Mouse (Mus musculus) left cerebral cortex, postnatal 10 days (tissue): ENCODE results near the gene Abcc1. TPM values are rescaled to one million over a fixed set of nuclear protein-coding genes. Genes with fewer than 3 reads are reported as not detected.

Experiments used
- DNase-seq, 2 experiments: peaks; one replicate each; pipeline ENCODE4 v3.0.0; 2021 to 2022; ENCODE audit warnings: low spot score in 2 of 2, mixed read lengths in 1 of 2; ENCODE audit errors: extremely low spot score in 1 of 2
- intact Hi-C: fragments of 180-260 bp; cut with DNase I; formaldehyde crosslinking; loops from one replicate; pipeline ENCODE4 v1.15.1; 2025
- total RNA-seq, 2 experiments: library from RNA; stranded (reverse); gene quantifications; 2 replicates each; pipeline ENCODE4 v1.2.3; 2021

The Abcc1 gene
- 10 to 100 TPM; 17.3 to 19.6 TPM for total RNA-seq

GRCm38 (mm10) chr16:14361362-14362098, at the start of gene Abcc1:
Gene Abcc1, plus strand, starts transcription at chr16:14361558.
- intact Hi-C loops, result no loop called here
- peak; percentile 52 to 88 for DNase-seq

GRCm38 (mm10) chr16:14312914-14313313, 48.4 kb upstream of the Abcc1 start:
- intact Hi-C loops, result no loop called here
- DNase-seq, result no peak

- peak; percentile 98 to 99 for DNase-seq
- intact Hi-C loops, result no loop called here
Measured at GRCm38 (mm10) chr16:14316884-14317876, 44.2 kb upstream of the Abcc1 start, which contains the start of gene Fopnl. Gene Fopnl, minus strand, starts transcription at chr16:14317405.

- no peak for DNase-seq
- intact Hi-C loops, result no loop called here
Measured at GRCm38 (mm10) chr16:14319681-14320080, 41.7 kb upstream of the Abcc1 start.

- DNase-seq, result no peak
- intact Hi-C loops, result no loop called here
Measured at GRCm38 (mm10) chr16:14320494-14320893, 40.9 kb upstream of the Abcc1 start.

GRCm38 (mm10) chr16:14328156-14328555, 33.2 kb upstream of the Abcc1 start:
- no peak for DNase-seq
- intact Hi-C loops, result no loop called here

GRCm38 (mm10) chr16:14344967-14345366, 16.4 kb upstream of the Abcc1 start:
- intact Hi-C loops, result no loop called here
- no peak for DNase-seq

GRCm38 (mm10) chr16:14351571-14351970, 9.8 kb upstream of the Abcc1 start:
- no peak for DNase-seq
- intact Hi-C loops, result no loop called here

GRCm38 (mm10) chr16:14352234-14352633, 9.1 kb upstream of the Abcc1 start:
- DNase-seq, result no peak
- intact Hi-C loops, result no loop called here

GRCm38 (mm10) chr16:14352663-14353062, 8.7 kb upstream of the Abcc1 start:
- intact Hi-C loops, result no loop called here
- DNase-seq, result no peak

GRCm38 (mm10) chr16:14357859-14358258, 3.5 kb upstream of the Abcc1 start:
- intact Hi-C loops, result no loop called here
- no peak for DNase-seq

GRCm38 (mm10) chr16:14358531-14358930, 2.8 kb upstream of the Abcc1 start:
- no peak for DNase-seq
- intact Hi-C loops, result no loop called here

- intact Hi-C loops, result no loop called here
Measured at GRCm38 (mm10) chr16:14360931-14361330, 427 bp upstream of the Abcc1 start.

GRCm38 (mm10) chr16:14362099-14362820, 902 bp downstream of the Abcc1 start:
- intact Hi-C loops, result no loop called here
- no peak for DNase-seq

More at GRCm38 (mm10) chr16:14360931-14361330, 427 bp upstream of the Abcc1 start:
- no peak for DNase-seq

GRCm38 (mm10) chr16:14363496-14363895, 2.1 kb downstream of the Abcc1 start:
- intact Hi-C loops, result no loop called here
- DNase-seq, result no peak

GRCm38 (mm10) chr16:14364066-14364465, 2.7 kb downstream of the Abcc1 start:
- no peak for DNase-seq
- intact Hi-C loops, result no loop called here

- no peak for DNase-seq
- intact Hi-C loops, result no loop called here
Measured at GRCm38 (mm10) chr16:14365457-14365856, 4.1 kb downstream of the Abcc1 start.

- intact Hi-C loops, result no loop called here
- DNase-seq, result no peak
Measured at GRCm38 (mm10) chr16:14366017-14366416, 4.7 kb downstream of the Abcc1 start.

- peak in 1 of 2 experiments; percentile 43 for DNase-seq
- intact Hi-C loops, result no loop called here
Measured at GRCm38 (mm10) chr16:14371367-14371766, 10.0 kb downstream of the Abcc1 start.
